Mouse (Mus musculus): ENCODE results near the gene Chkb.

- TF ChIP-seq POLR2A (IDR thresholded peaks at IDR 0.05; ENCODE audit: insufficient read depth, low read depth, low read length) (no peak), CTCF (IDR thresholded peaks at IDR 0.05; ENCODE audit: insufficient read depth, low read depth, low read length) (no peak)
Measured at GRCm38 (mm10) chr15:89387127-89387526, 42.6 kb downstream of the Chkb start.

Measured in olfactory bulb, adult 2 months (tissue).